Mouse (Mus musculus) stomach, embryonic 16.5 days (tissue): ENCODE data around the gene Usp53. TPM values are rescaled to one million over a fixed set of nuclear protein-coding genes. Genes with fewer than 3 reads are reported as not detected.

Experiments
- ATAC-seq: fragments of 200-750 bp; cut with Nextera tagmentation; 2 replicates; pipeline ENCODE4 v1.8.0; 2017; ENCODE audit warnings: moderate number of reproducible peaks, moderate TSS enrichment; ENCODE audit not compliant: insufficient read depth, low FRiP score
- H3K27ac ChIP-seq: fragments of 300-500 bp; sonication (generic); 2 replicates; pipeline ENCODE4 v1.5.1; 2014; ENCODE audit warnings: low read length
- H3K27me3 ChIP-seq: fragments of 300-500 bp; sonication (generic); 2 replicates; pipeline ENCODE4 v1.6.1; 2014; ENCODE audit warnings: low read length, control low read depth, mixed read lengths; ENCODE audit not compliant: control insufficient read depth, insufficient read depth
- H3K36me3 ChIP-seq: fragments of 300-500 bp; sonication (generic); 2 replicates; pipeline ENCODE4 v1.6.1; 2014; ENCODE audit warnings: low read length; ENCODE audit not compliant: control insufficient read depth, insufficient read depth
- H3K4me1 ChIP-seq: fragments of 300-500 bp; sonication (generic); 2 replicates; pipeline ENCODE4 v1.6.1; 2014; ENCODE audit warnings: low read length, control low read depth, mixed read lengths; ENCODE audit not compliant: control insufficient read depth, insufficient read depth
- H3K4me2 ChIP-seq: fragments of 300-500 bp; sonication (generic); 2 replicates; pipeline ENCODE4 v1.6.1; 2014; ENCODE audit warnings: low read depth, low read length, mixed read lengths
- H3K4me3 ChIP-seq: fragments of 300-500 bp; sonication (generic); replicated peaks from 2 replicates; pipeline ENCODE4 v1.5.1; 2014; ENCODE audit warnings: mild to moderate bottlenecking, low read length
- H3K9ac ChIP-seq: fragments of 300-500 bp; sonication (generic); 2 replicates; pipeline ENCODE4 v1.6.1; 2014; ENCODE audit warnings: low read length
- H3K9me3 ChIP-seq: fragments of 300-500 bp; sonication (generic); replicated peaks from 2 replicates; pipeline ENCODE4 v1.6.1; 2016; ENCODE audit warnings: low read length, control low read depth; ENCODE audit not compliant: control insufficient read depth
- WGBS: fragments of 180-500 bp; shearing (Covaris S2); extraction: QIAGEN DNeasy Blood & Tissue Kit; methylation state at CpG from one replicate; pipeline ENCODE4 v1.1.7; 2014; 5-methylcytosine and 5-hydroxymethylcytosine counted together
- polyA plus RNA-seq: library from polyadenylated mRNA; unstranded; fragments of >200 nt; fragmentation: Nextera tagmentation; extraction: Ambion mirVana; gene quantifications from 2 replicates; pipeline ENCODE4 v1.2.1, GENCODE M21; 2015

Gene Usp53
- polyA plus RNA-seq, 1 experiment from 2014 or later, result 17.6 TPM

- 82% methylated on average over 2 of the region's 2 CpGs for WGBS
- no peak for ATAC-seq
Observed at GRCm38 (mm10) chr3:122907841-122908240, 76.5 kb downstream of the Usp53 start.

GRCm38 (mm10) chr3:122903746-122904433 is 80.4 kb downstream of the Usp53 start:
- 38% methylated on average over 12 of the region's 12 CpGs for WGBS
- H3K4me2 ChIP-seq, result no peak overlapping the region
- no peak overlapping the region for H3K27ac ChIP-seq
- no peak overlapping the region for H3K9ac ChIP-seq
- H3K4me1 ChIP-seq, result 0 out of 2 replicates have a peak, but pooled peaks cover 2% of the 10 kb centered on the region
- no peaks in the 10 kb centered on the region for H3K27me3 ChIP-seq
- no peaks in the 10 kb centered on the region for H3K36me3 ChIP-seq
- peak; percentile 50; the same call in 1 of the 2 replicates for ATAC-seq
- H3K9me3 ChIP-seq, result no peaks in the 10 kb centered on the region
- H3K4me3 ChIP-seq, result no peak overlapping the region

More at GRCm38 (mm10) chr3:122907841-122908240, 76.5 kb downstream of the Usp53 start:
- Histone ChIP-seq H3K27ac (no peak overlapping the region), H3K9me3 (no peaks in the 10 kb centered on the region), H3K4me2 (no peak overlapping the region), H3K4me1 (0 out of 2 replicates have a peak, but pooled peaks cover 2% of the 10 kb centered on the region), H3K36me3 (no peaks in the 10 kb centered on the region), H3K9ac (no peak overlapping the region), H3K4me3 (no peak overlapping the region), H3K27me3 (no peaks in the 10 kb centered on the region)

- H3K4me1 ChIP-seq, result no peaks in the 10 kb centered on the region
- H3K27me3 ChIP-seq, result no peaks in the 10 kb centered on the region
- no peak overlapping the region for H3K9ac ChIP-seq
- no peak overlapping the region for H3K4me3 ChIP-seq
- ATAC-seq, result no peak
- H3K36me3 ChIP-seq, result no peaks in the 10 kb centered on the region
- H3K4me2 ChIP-seq, result no peak overlapping the region
- no peak overlapping the region for H3K27ac ChIP-seq
- 46% methylated on average over 6 of the region's 6 CpGs for WGBS
- H3K9me3 ChIP-seq, result no peaks in the 10 kb centered on the region
Observed at GRCm38 (mm10) chr3:122898254-122898653, 86.1 kb downstream of the Usp53 start.

- Histone ChIP-seq H3K4me2 (no peak overlapping the region), H3K4me1 (no peaks in the 10 kb centered on the region), H3K4me3 (no peak overlapping the region), H3K27me3 (no peaks in the 10 kb centered on the region), H3K9ac (no peak overlapping the region), H3K9me3 (no peaks in the 10 kb centered on the region), H3K36me3 (no peaks in the 10 kb centered on the region), H3K27ac (no peak overlapping the region)
- 61% methylated on average over 11 of the region's 11 CpGs for WGBS
- no peak for ATAC-seq
Observed at GRCm38 (mm10) chr3:122895189-122895731, 89.0 kb downstream of the Usp53 start.

- Histone ChIP-seq H3K27ac (no peak within 1 kb of the TSS), H3K9me3 (no peaks in the 10 kb centered on the region), H3K36me3 (no peaks in the 10 kb centered on the region), H3K4me1 (no peaks in the 10 kb centered on the region), H3K4me2 (no peak within 1 kb of the TSS), H3K9ac (no peak within 1 kb of the TSS), H3K4me3 (no peak within 1 kb of the TSS), H3K27me3 (no peaks in the 10 kb centered on the region)
- ATAC-seq, result no peak
- WGBS, result 91% methylated on average over 3 of the region's 3 CpGs
Observed at GRCm38 (mm10) chr3:122894772-122895171, 89.5 kb downstream of the Usp53 start, which contains the start of gene Fabp2. TSS of gene Fabp2 (plus strand) at chr3:122895072.

GRCm38 (mm10) chr3:122888371-122888819 is 95.9 kb downstream of the Usp53 start:
- peak; percentile 82; the same call in 1 of the 2 replicates for ATAC-seq
- Histone ChIP-seq H3K27ac (peak overlapping the region; percentile 80), H3K9me3 (no peaks in the 10 kb centered on the region), H3K27me3 (no peaks in the 10 kb centered on the region), H3K9ac (no peak overlapping the region), H3K4me2 (no peak overlapping the region), H3K36me3 (no peaks in the 10 kb centered on the region), H3K4me3 (no peak overlapping the region), H3K4me1 (0 out of 2 replicates have a peak, but pooled peaks cover 2% of the 10 kb centered on the region)
- WGBS, result 58% methylated on average over 5 of the region's 5 CpGs

- peak; percentile 76 for ATAC-seq
- Histone ChIP-seq H3K4me1 (0 out of 2 replicates have a peak, but pooled peaks cover 2% of the 10 kb centered on the region), H3K4me2 (no peak overlapping the region), H3K36me3 (no peaks in the 10 kb centered on the region), H3K4me3 (no peak overlapping the region), H3K9ac (no peak overlapping the region), H3K27ac (peak overlapping the region; percentile 80), H3K27me3 (no peaks in the 10 kb centered on the region), H3K9me3 (no peaks in the 10 kb centered on the region)
- WGBS, result 52% methylated on average over 4 of the region's 4 CpGs
Observed at GRCm38 (mm10) chr3:122887505-122888301, 96.6 kb downstream of the Usp53 start.
